Mouse (Mus musculus) lung, postnatal 0 days (tissue): ENCODE data around the gene Lmntd2.

Source experiments
- CTCF ChIP-seq: IDR thresholded peaks from 2 replicates; pipeline ENCODE4 v1.5.1; 2016; ENCODE audit warnings: antibody characterized with exemption, mild to moderate bottlenecking
- EP300 ChIP-seq: IDR thresholded peaks from 2 replicates; pipeline ENCODE4 v1.6.1; 2016; ENCODE audit warnings: antibody characterized with exemption, mild to moderate bottlenecking, control low read depth

- TF ChIP-seq CTCF = no peak
- no peak for TF ChIP-seq EP300
Observed at GRCm38 (mm10) chr7:141188194-141188593, 25.7 kb downstream of the Lmntd2 start.
